Mouse (Mus musculus) thymus, postnatal 0 days (tissue): ENCODE data around the gene Hoxc8. TPM values are rescaled to one million over a fixed set of nuclear protein-coding genes. Genes with fewer than 3 reads are reported as not detected.
A peak's percentile ranks its signal among the peaks of the same experiment; 100 is the strongest.

Source experiments
- DNase-seq: peaks from one replicate; pipeline ENCODE4 v3.0.0-alpha.2; 2015; ENCODE audit warnings: low spot score
- polyA plus RNA-seq: library from polyadenylated mRNA; unstranded; fragments of >200 nt; fragmentation: Nextera tagmentation; extraction: Ambion mirVana; gene quantifications from 2 replicates; pipeline ENCODE4 v1.2.1, GENCODE M21; 2015

Gene Hoxc8
- polyA plus RNA-seq, 1 experiment from 2014 or later, result not detected

DNA sequence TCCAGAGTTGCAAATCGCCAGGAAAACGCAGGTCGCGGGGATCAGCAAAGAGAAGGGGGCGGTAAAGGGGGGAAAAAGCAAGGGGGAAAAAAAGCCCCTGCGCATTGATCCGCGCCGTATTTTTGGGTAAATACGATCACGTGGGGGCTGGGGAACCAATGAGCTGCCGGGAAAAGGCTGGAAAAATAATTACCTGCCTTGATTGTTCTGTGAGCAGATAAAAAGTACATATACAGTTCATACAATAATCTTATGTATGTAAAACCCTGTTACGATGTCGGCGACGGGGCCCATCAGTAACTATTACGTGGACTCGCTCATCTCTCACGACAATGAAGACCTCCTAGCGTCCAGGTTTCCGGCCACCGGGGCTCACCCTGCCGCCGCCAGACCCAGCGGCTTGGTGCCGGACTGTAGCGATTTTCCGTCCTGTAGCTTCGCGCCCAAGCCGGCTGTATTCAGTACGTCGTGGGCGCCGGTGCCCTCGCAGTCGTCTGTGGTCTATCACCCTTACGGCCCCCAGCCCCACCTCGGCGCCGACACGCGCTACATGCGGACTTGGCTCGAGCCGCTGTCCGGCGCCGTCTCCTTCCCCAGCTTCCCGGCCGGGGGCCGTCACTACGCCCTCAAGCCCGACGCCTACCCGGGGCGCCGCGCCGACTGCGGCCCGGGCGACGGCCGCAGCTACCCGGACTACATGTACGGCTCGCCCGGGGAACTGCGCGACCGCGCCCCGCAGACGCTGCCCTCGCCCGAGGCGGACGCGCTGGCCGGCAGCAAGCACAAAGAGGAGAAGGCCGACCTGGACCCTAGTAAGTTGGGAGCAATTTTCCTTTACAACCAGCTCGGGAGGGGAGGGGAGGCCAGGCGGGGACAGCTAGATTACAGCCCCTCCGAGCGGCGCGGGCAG is 8.8 kb upstream of the Hoxc8 start:
- no peak for DNase-seq

DNA sequence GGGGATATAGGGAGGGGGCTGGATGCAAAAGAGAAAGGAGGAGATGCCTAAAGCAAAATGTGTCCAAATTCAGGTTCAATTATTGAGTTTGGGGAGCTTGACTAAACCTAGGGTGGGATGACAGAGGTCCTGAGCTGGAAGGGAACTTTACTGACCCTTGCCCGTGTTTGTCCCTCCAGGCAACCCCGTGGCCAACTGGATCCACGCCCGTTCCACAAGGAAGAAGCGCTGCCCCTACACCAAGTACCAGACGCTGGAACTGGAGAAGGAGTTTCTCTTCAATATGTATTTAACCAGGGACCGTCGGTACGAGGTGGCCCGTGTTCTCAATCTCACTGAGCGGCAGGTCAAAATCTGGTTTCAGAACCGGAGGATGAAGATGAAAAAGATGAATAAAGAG is 6.7 kb upstream of the Hoxc8 start:
- DNase-seq, result no peak

DNA sequence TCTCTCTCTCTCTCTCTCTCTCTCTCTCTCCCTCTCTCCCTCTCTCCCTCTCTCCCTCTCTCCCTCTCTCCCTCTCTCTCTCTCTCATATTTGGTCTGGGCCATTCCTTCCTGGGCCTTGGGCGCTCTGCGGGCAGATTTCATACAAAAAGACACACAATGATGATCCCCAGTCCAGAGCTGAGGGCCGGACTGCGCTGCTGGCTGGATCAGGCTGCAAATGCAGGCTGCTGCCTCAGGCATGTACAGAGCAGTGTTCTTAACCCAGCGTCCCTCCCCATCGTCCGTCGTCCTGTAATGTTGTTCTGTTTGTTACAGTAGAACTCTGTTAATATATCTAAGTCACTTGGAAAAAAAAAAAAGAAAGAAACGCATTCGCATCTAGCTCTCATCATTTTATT is 5.9 kb upstream of the Hoxc8 start:
- no peak for DNase-seq

DNA sequence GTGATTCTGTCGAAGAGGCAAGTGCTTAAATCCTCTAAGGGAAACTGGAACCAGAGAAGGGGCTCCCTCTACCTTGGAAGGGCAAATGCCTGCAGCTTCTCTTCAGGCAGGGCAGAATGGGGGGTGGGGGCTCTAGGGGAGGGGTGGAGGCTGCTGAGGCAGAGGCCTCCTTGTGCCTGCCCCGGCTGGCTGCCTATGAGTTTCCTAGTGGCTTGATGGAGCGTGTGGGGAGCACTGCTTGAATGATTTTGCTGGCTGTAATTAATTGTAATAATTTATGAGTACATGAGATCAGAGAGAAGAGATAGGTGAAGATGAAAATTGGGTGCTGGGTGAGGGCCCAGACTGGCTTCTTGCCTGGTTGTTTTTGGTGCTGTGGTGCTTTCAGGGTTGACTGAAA is 5.5 kb upstream of the Hoxc8 start:
- no peak for DNase-seq

DNA sequence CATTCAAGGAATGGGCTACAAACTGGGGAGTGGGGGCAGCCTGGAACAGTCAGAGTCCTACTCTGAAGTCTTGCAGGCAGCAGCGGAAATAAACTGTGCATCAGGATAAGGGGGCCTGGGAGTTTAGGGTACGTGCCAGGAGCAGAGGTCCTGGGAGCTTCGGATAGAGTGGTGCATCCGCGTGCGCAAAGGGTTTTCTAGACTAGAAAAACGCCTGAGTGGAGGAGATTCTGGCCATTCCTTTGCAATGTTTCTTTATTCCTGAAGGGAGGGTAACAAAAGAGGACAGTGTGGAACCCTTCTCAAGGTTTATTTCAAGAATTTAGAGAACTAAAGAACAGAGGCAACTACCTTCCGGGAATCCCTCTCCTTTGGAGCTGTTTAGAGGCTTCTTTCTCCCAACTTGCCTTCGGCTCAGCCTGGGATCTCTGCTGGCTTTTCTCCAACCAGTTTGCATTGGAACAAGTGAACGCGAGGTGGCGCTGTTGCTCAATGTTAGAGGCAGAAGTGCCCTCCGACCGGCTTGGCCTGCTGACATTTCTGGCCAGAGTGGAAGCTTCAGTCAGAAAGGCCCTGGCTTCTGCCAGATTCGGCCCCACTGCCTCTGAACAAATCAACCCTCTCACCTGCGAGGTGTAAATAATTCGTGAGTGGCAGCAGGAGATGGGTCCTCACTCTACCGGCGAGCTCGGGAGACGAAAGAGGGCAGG is 3.1 kb upstream of the Hoxc8 start:
- DNase-seq, result peak; percentile 79

DNA sequence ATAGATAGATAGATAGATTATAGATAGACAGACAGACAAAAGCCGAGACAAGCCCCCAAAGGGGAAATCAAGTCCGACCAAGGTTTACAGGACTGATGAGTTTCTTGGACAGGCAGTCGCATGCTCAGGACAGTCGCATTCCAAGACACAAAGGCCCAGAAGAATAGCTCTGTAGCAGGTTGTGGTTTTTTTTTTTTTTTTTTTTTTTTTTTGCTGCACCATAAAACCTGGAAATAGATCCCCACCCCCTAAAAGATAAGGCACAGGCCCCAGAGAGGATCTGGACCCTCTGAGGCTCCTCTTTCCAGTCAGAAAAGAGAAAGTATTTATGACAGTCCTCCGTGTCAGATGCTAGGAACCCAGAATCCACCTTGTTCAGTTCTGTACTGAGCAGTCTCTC is 2.3 kb upstream of the Hoxc8 start:
- DNase-seq, result no peak

DNA sequence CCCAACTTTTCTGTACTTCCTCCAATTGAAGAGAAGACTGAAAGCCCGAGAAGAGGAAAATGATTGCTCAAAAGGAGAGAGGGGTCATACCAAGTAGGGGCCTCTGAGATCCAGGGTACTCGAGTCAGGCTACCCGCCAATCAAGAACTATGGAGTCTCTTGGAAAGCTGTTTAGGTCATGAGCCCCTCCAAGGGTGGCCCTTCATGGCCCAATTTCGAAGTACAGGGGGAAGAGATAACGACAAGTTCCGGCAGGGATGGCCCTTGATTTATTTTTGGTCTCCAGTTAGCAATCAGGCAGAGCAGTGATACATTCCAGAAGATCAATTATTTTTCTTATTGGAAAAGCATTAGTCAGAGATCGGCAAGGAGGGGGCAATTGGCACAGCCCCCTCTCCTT is 1.4 kb downstream of the Hoxc8 start:
- DNase-seq, result no peak

DNA sequence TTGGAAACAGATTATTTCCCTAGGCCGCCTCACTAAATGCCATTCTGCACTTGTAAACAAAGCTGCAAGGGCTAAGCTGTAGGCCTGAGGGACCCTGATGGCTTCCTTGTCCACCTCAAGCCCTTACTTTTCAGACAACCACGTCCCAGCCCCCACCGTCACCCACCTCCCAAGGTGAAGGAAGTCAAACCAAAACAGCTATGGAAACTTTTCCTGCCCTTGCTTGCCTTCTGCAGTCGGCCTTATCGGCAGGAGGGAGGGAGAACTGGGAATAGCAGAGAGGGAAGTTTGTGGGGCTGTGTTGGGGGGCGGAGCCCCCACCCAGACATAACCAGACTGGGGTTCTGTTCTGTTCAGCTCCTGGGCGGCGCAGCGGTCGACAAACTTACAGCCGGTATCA is 1.8 kb downstream of the Hoxc8 start:
- DNase-seq, result no peak

DNA sequence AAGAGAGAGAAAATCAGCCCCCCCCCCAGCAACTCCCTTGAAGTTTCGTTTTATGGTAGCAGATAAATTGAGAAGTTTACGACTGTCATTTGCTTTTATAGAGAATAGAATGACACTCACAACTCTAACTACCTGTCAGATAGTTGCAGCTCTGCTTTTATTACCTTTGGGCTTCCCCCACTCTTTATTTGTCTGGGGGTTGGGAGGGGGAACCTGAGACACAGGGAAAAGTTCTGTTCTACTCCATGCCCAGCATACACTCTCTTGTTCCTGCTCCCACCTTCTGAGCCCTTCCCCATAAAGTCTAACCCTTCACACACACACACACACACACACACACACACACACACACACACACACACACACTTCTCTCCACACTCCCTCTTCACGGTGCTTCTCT is 2.5 kb downstream of the Hoxc8 start:
- DNase-seq, result no peak

DNA sequence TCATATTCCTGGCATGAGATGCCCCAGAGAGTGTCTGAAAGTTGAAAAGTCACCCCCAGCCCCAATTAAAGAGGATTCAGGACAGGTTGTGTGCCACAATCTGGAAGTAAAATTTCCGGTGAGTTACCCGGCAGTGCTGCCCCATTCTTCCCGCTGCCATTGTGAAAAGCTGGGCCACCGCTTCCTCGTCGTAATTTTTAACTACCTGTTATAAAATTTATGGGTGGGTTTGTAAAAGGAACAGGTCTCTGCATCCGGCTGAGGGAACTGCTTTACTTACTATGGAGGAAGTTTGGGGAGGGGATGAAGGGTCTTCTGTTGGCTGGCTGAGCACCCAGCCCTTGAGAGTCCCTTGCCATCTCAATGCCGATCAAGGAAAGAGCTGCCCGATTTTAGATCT is 6.1 kb downstream of the Hoxc8 start:
- no peak for DNase-seq

DNA sequence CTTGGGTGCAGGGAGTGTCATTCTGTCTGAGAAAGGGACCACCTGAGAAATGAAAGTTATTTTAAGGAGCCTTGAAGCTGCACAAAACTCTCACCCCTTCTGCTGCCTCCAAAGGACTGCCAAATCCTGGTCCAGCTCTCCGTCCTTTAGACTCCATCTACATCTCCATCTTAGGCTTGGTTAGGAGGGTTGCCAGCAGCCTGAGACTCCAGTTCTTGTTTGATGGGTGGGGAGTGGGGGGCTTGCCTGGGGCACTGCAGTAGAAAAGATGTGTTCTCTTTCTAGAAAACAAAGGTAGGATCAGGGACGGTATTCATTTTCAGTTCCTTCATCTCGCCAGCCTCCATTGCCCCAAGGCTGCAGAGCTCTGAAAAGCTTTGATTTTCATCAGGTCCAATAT is 7.0 kb downstream of the Hoxc8 start:
- DNase-seq, result no peak

DNA sequence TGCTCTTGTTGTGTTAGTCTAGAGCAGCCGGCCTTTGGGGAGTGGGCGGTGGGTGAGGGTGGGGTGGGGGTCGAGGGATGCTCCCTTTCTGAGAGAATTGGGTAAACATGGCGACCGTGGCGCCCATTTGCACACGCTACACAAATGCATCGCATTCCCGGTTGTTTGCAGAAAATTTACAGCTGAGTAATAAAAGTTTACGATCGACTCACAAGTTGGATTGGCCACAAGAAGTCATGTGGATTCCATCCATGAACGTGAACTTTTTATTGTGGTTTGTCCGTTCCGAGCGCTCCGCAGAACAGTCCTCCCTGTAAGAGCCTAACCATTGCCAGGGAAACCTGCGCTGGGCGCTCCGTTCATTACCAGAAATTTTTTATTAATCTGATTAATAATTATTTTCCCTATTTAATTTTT is 7.5 kb downstream of the Hoxc8 start, which contains the start of gene Hoxc6:
Gene Hoxc6 (plus strand): TSS at position 319 of the 417 bp plus-strand sequence.
- DNase-seq, result no peak

DNA sequence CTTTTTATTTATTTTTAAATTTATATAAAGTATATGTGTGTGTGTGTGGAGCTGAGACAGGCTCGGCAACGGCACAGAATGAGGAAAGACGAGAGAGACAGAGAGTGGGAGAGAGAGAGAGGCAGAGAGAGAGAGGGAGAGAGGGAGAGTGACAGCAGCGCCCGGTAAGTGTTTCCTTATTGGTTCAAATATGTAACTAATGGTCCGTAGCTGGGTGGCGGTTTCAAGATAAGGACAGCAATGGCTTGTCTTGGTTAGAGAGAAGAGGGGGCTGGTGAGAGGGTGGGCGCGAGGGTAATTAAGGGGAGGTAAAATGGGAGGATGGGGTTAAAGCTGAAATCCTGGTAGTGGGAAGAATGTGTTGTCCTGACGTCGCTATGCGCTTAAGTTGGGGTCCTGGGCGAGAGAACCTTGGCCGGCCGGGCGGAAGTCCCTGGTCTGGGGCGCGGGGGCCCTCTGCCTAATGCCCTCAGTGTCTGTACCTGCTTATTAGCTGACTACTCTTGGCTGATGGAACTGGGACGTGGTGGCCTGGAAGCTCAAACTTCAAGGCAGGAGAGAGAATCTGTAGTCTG is 8.3 kb downstream of the Hoxc8 start:
- DNase-seq, result no peak

DNA sequence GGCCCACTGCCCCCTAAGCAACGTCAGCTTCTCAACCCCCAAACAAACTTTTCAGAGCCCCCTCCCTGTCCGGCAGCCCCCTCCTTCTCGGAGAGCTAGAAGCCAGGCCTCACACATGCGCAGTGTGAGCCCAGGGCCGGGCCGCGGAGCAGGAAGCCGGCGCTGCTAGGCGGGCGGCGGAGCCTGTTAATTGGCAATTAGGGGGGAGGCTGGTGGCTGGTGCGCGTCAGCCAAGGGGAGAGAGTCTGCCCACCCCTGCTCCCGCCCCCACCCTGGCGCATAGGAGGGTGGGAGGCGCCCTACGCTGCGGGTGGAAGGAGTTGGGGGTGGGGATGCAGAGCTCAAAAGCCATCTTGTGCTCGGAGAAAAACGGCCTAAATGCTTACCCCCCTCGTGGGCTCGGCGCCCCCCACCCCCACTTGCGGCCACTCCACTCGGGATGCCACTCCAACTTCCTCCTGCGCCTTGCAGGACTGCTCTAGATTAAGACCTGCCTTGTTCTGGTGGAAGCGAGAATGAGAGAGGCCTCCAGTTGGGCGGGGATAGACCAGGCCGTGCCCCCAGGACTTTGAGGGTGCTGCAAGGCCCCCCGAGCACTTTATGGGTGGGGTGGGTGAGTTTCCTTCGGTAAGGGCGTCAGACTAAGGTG is 8.9 kb downstream of the Hoxc8 start:
- DNase-seq, result peak; percentile 21

DNA sequence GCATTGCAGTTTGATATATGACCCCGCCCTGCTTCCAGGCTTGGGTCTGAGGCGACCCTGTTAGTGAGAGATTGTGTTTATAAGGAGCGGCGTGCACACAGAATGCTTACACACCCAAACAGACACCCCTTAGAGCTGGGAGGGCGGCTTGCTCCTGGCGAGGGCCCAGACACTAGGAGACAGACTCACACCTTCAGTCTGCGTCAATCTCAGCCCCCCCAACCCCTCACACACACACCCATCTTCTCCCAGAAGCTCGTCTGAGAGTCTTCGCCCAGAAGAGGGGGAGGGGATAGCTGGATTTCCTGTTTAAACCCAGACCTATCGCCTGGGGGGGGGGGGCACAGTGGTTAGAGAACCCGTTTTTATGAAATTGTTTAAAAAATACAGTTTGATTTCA is 9.5 kb downstream of the Hoxc8 start:
- DNase-seq, result no peak

DNA sequence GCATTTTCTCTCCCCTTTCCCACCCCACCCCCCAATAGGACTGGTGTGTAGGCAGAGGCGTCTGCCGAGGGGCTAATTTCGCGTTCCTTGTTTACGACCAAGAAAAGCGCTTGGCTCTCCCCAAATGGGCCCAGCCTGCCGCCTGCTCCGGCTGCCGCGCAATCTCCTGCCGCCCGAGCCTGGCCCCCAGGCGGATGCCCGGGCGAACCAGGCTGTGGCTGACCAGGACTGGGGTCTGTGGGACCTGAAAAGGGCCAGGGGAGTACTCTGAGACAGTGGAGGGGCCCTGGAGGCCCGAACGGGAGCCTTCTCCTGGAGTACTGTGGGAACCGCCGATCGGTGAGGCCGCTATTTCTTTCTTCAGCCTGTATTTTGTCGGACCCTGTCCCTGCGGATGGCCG is 10.1 kb downstream of the Hoxc8 start:
- DNase-seq, result no peak

DNA sequence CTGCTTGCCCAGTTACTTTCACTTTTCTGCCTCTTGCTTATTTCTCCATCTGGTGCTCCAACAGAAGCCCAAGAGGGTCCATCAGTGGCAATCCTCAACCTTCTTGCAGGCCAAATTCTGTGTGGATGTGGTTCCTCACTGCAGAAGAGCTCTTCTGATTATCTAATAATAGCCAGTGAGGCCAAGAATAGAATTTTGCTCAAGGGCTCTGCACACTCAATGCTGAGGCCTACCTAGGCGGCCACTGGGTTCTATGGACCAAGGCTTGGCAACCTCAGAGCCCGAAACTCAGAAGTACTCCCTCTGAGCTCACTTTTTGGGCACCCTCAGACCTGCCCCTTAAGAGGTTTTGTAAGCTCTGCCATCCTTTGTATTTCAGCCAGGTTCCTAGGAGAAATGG is 11.0 kb downstream of the Hoxc8 start:
- DNase-seq, result no peak

DNA sequence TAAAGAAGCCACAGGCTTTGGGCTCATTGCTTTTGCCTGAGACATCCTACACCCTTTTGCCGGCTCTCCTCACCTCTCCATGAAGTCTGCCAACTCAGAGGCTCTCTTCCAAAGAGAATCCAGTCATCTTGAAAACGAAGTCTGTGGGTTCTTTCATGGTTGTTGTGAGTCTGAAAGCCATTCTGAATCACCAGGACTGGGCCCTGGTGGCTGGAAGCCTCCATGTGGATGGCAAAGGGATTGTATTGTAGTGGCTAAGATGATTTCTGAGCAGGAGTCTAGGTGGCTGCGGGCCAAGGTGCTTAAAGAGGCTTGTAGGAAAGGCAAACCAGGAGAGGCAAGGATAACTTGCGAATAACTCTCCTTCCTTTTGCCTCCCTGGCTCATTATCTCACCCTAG is 11.7 kb downstream of the Hoxc8 start:
- DNase-seq, result no peak

DNA sequence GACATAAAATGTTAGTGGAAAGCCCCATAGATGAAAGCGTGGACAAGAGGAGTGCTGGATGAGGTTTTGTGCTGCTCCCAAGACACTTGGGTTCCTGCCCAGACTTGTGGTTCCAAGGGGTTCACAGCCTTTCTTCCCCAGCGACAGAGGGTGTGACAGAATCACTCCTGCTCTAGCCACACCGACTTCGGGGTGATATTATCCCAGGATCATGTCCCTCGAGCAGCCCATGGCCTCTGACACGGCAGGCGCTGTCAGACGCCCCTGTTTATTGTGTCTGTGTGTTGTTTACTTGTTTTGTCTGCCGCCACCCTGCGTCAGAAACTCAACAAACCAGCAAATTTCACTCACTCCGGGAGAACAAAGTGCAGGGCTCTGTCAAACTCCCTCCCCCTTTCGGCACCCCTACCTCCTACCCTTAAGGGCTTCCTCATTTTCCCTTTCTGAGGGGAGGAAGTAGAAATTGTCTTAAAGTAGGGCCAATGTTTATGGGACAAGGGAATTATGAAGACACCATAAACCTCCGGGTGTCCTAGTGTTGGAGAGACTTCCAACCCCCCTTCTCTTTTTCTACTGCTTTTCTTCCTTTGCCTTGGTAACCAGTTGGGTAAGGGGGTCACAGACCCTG is 12.5 kb downstream of the Hoxc8 start:
- no peak for DNase-seq

DNA sequence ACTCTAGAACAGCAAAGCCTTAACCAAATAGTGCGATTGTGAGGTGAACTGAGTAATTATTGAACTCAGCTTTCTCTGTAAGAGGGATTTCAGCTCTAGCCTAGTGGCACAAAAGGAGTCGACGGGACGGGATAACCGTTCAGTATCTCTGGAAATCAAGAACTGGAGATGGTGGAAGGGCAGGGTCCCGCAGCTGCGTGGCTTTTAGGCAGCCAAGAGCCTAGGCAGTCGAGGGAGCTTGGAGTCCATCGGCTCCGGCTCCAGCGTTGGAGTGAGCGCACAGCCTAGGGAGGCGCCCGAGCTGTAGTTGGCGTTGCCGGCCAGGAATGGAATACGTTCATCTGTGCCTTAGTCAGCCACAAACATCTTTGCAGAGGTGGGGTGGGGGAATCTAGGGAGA is 14.9 kb downstream of the Hoxc8 start:
- DNase-seq, result no peak

DNA sequence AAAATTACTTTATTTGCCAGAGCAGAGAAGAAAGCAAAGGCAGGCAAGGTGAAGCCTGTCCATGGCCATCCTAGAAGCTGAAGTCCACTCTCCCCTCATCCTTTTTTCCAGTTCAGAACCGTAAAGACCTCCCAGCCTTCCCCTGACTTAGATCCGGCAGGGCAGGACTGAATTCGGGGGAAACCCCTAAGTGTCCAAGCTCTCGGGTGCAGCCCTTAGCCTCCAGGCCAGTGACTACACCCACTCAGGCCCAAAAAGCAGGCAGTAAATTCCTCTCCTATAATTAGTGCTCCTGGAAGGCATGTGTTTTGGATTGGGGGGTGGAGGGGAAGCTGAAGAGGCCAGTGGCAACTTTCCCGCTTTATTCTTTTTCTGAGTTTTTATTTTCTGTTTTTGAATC is 15.4 kb downstream of the Hoxc8 start:
- DNase-seq, result no peak
